Mouse (Mus musculus) common myeloid progenitor, adult 5-6 weeks (primary cell): Measurements from ENCODE around the gene A830031A19Rik. TPM values are rescaled to one million over a fixed set of nuclear protein-coding genes. Genes with fewer than 3 reads are reported as not detected.

ENCODE experiments used
- ATAC-seq: replicated peaks from 2 replicates; pipeline ENCODE4 v1.8.0; 2016; ENCODE audit warnings: low read depth, mild to moderate bottlenecking, moderate TSS enrichment, inconsistent platforms; ENCODE audit not compliant: poor library complexity, severe bottlenecking
- total RNA-seq: library from RNA; stranded (forward); fragments of 200-1000, 187-1606 nt; gene quantifications from 2 replicates; pipeline ENCODE4 v1.2.3, GENCODE M21; 2017

Gene A830031A19Rik
- total RNA-seq, 1 experiment from 2014 or later, result not detected

GRCm38 (mm10) chr11:24018783-24019182 is 56.1 kb downstream of the A830031A19Rik start:
- no peak for ATAC-seq

- ATAC-seq, result no peak
These were observed 58.1 kb downstream of the A830031A19Rik start for GRCm38 (mm10) chr11:24016647-24017179.

GRCm38 (mm10) chr11:24016049-24016448 is 58.8 kb downstream of the A830031A19Rik start:
- ATAC-seq, result no peak

- no peak for ATAC-seq
These were observed 60.2 kb downstream of the A830031A19Rik start for GRCm38 (mm10) chr11:24014642-24015041.

- ATAC-seq, result no peak
These were observed 62.6 kb downstream of the A830031A19Rik start for GRCm38 (mm10) chr11:24012301-24012700.

- ATAC-seq, result no peak
These were observed 65.9 kb downstream of the A830031A19Rik start for GRCm38 (mm10) chr11:24008976-24009375.

- ATAC-seq, result 0 out of 2 replicates have a peak, but pooled peaks have one; percentile 45
These were observed 66.6 kb downstream of the A830031A19Rik start for GRCm38 (mm10) chr11:24008244-24008643.

GRCm38 (mm10) chr11:24005445-24006156 is 69.3 kb downstream of the A830031A19Rik start:
- no peak for ATAC-seq

GRCm38 (mm10) chr11:24000675-24001074 is 74.2 kb downstream of the A830031A19Rik start:
- ATAC-seq, result no peak

Other genes with a start within 250 kb of the A830031A19Rik start
- 20.8 and 26.6 TPM in 2 replicates for gene Papolg, start 179.8 kb downstream of the A830031A19Rik start, total RNA-seq
- 66.2 and 92.3 TPM in 2 replicates for gene Bcl11a, start 3.0 kb upstream of the A830031A19Rik start, total RNA-seq